In the genomic region with DNA sequence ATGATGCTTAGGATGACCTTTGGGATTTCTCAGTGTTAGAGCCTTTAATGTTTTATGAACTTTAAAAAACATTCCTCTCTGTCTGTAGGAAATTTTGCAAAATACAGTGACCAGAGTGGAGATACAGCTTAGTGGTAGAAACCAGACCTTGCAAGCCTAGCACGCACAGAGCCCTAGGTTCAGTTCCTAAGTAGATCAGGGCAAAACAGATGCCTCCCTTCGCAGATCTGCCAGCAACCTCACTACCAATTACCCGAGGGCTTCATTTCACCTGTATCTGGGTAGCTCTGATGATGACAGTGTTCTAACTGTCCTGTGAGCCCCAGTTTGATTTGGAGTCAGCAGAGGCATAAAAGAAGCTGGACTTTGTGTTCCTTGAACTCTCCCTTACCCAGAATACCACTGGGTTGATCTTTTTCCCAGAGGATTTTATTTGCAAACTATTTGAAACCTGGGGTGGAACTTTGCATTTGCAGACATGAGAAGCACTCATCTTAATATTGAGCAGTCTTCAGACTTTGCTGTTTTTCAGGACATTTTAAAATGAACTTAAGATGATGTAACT, we compare ENCODE assay signal across 21 mouse cellular contexts. TPM values are rescaled to one million over a fixed set of nuclear protein-coding genes. Genes with fewer than 3 reads are reported as not detected.
A peak's percentile ranks its signal among the peaks of the same experiment; 100 is the strongest.
DNase-seq lines count a peak whose midpoint lies in the region; ATAC-seq and TF ChIP-seq lines count a peak whose summit lies in the region.
"Had no signal": no experiment of that assay in that cellular context is flagged by ENCODE, and none has a peak within 500 bp of the region (broad histone marks: within the 10 kb centered on the region; RNA-seq: fewer than 3 reads in every experiment).

No protein-coding gene starts in this region.

- no peaks in the 10 kb centered on the region for H3K9me3 ChIP-seq in kidney, embryonic 16.5 days (ENCODE audit: low read length)
- H3K9me3 ChIP-seq in neural tube, embryonic 15.5 days (replicated peaks), result no peaks in the 10 kb centered on the region
- no peaks in the 10 kb centered on the region for H3K9me3 ChIP-seq in midbrain, embryonic 15.5 days
- H3K9me3 ChIP-seq: embryonic facial prominence, embryonic 10.5 days; forebrain, embryonic 13.5 days; heart, embryonic 15.5 days; hindbrain, embryonic 13.5 days had no signal

- no peak overlapping the region for H3K9ac ChIP-seq in kidney, embryonic 16.5 days (replicated peaks; ENCODE audit: low read length)
- H3K9ac ChIP-seq in neural tube, embryonic 15.5 days (replicated peaks), result no peak overlapping the region
- H3K9ac ChIP-seq in midbrain, embryonic 15.5 days, result no peak overlapping the region
- H3K9ac ChIP-seq: forebrain, embryonic 13.5 days; forebrain, postnatal 0 days; heart, embryonic 15.5 days; hindbrain, embryonic 13.5 days had no signal

- H3K4me2 ChIP-seq in kidney, embryonic 16.5 days (replicated peaks; ENCODE audit: low read depth, low read length), result no peak overlapping the region
- no peak overlapping the region for H3K4me2 ChIP-seq in neural tube, embryonic 15.5 days
- H3K4me2 ChIP-seq in midbrain, embryonic 15.5 days, result no peak overlapping the region
- H3K4me2 ChIP-seq: forebrain, embryonic 13.5 days; heart, embryonic 11.5 days; heart, embryonic 15.5 days; hindbrain, embryonic 13.5 days had no signal

- peak; percentile 46 for DNase-seq in gastrocnemius, adult 2 months
- DNase-seq in gastrocnemius, postnatal 14 days, result no peak
- peak; percentile 16 for DNase-seq in kidney, postnatal 14 days
- no peak for DNase-seq in neural tube, embryonic 10.5 days (ENCODE audit: extremely low spot score, low spot score)
- DNase-seq: adrenal gland, postnatal 10 days; cerebellum, adult 18-20 months; cerebellum, postnatal 25 days; forebrain, postnatal 0 days; gastrocnemius, postnatal 10 days; heart, adult 2 months; heart, postnatal 14 days had no signal

- no peak for TF ChIP-seq POLR2A in cortical plate, adult 2 months (IDR thresholded peaks at IDR 0.05; ENCODE audit: extremely low read depth, insufficient read depth, low read length)

- peaks cover 29% of the 10 kb centered on the region for H3K4me1 ChIP-seq in kidney, embryonic 16.5 days (ENCODE audit: insufficient read depth, low read length)
- peaks cover 39% of the 10 kb centered on the region for H3K4me1 ChIP-seq in neural tube, embryonic 15.5 days
- H3K4me1 ChIP-seq in cortical plate, adult 2 months (ENCODE audit: control insufficient read depth, insufficient read depth, low read length), result peaks cover 19% of the 10 kb centered on the region
- peaks cover 20% of the 10 kb centered on the region; the same call in 1 of the 2 replicates for H3K4me1 ChIP-seq in midbrain, embryonic 15.5 days

- intact Hi-C loops in gastrocnemius, adult 2 months (cut with DNase I), result no loop called here
- intact Hi-C loops in gastrocnemius, postnatal 14 days (cut with DNase I; ENCODE audit: low total_unique reads), result no loop called here

- no peaks in the 10 kb centered on the region for H3K36me3 ChIP-seq in kidney, embryonic 16.5 days (ENCODE audit: insufficient read depth, low read length)
- H3K36me3 ChIP-seq in neural tube, embryonic 15.5 days, result no peaks in the 10 kb centered on the region
- H3K36me3 ChIP-seq in midbrain, embryonic 15.5 days (replicated peaks), result no peaks in the 10 kb centered on the region
- H3K36me3 ChIP-seq: embryonic facial prominence, embryonic 10.5 days; heart, embryonic 15.5 days; hindbrain, embryonic 13.5 days had no signal

- H3K27me3 ChIP-seq in kidney, embryonic 16.5 days (ENCODE audit: insufficient read depth, low read length), result no peaks in the 10 kb centered on the region
- no peaks in the 10 kb centered on the region for H3K27me3 ChIP-seq in neural tube, embryonic 15.5 days (replicated peaks)
- H3K27me3 ChIP-seq in midbrain, embryonic 15.5 days (replicated peaks), result no peaks in the 10 kb centered on the region
- H3K27me3 ChIP-seq: forebrain, embryonic 13.5 days; heart, embryonic 15.5 days; hindbrain, embryonic 13.5 days had no signal

- H3K27ac ChIP-seq in gastrocnemius, adult 2 months, result peak overlapping the region; percentile 85
- H3K27ac ChIP-seq in kidney, embryonic 16.5 days (ENCODE audit: low read length), result no peak overlapping the region
- H3K27ac ChIP-seq in neural tube, embryonic 15.5 days (replicated peaks), result 0 out of 2 replicates have a peak overlapping the region, but pooled peaks have one; percentile 4
- peak overlapping the region; percentile 44; the same call in 1 of the 2 replicates for H3K27ac ChIP-seq in cortical plate, adult 2 months (ENCODE audit: insufficient read depth, low read length)
- no peak overlapping the region for H3K27ac ChIP-seq in midbrain, embryonic 15.5 days
- H3K27ac ChIP-seq: embryonic facial prominence, embryonic 10.5 days; forebrain, embryonic 13.5 days; heart, adult 2 months; heart, embryonic 15.5 days; hindbrain, embryonic 13.5 days; hindbrain, postnatal 0 days had no signal

- no peak overlapping the region for H3K4me3 ChIP-seq in gastrocnemius, adult 2 months
- no peak overlapping the region for H3K4me3 ChIP-seq in kidney, embryonic 16.5 days (ENCODE audit: low read length)
- no peak overlapping the region for H3K4me3 ChIP-seq in neural tube, embryonic 15.5 days (replicated peaks)
- no peak overlapping the region for H3K4me3 ChIP-seq in cortical plate, adult 2 months (ENCODE audit: insufficient read depth, low read length)
- no peak overlapping the region for H3K4me3 ChIP-seq in midbrain, embryonic 15.5 days
- H3K4me3 ChIP-seq: embryonic facial prominence, embryonic 10.5 days; forebrain, embryonic 13.5 days; heart, adult 2 months; heart, embryonic 15.5 days; hindbrain, embryonic 13.5 days had no signal

- 72% methylated on average over 3 of the region's 3 CpGs for WGBS in kidney, embryonic 16.5 days
- WGBS in neural tube, embryonic 15.5 days, result 71% methylated on average over 3 of the region's 3 CpGs
- 64% methylated on average over 3 of the region's 3 CpGs for WGBS in midbrain, embryonic 15.5 days

- no peak for TF ChIP-seq CTCF in gastrocnemius, adult 2 months (IDR thresholded peaks at IDR 0.05)
- no peak for TF ChIP-seq CTCF in cortical plate, adult 2 months (IDR thresholded peaks at IDR 0.05; ENCODE audit: extremely low read depth, insufficient read depth, low read length)

- no peak for ATAC-seq in kidney, embryonic 16.5 days (ENCODE audit: low FRiP score, low TSS enrichment)
- ATAC-seq in neural tube, embryonic 15.5 days (ENCODE audit: low FRiP score), result no peak
- ATAC-seq in midbrain, embryonic 15.5 days (replicated peaks), result no peak
- ATAC-seq: forebrain, embryonic 13.5 days; forebrain, postnatal 0 days; hindbrain, postnatal 0 days had no signal

RNA-seq across cellular contexts. Expression of gene Fbxw11, which starts 42.2 kb away (rescaled TPM):
- 10 to 100 TPM; 56.9 to 68.9 TPM for total RNA-seq in gastrocnemius, adult 2 months (2021)
- 10 to 100 TPM; 53.3 to 53.6 TPM for total RNA-seq in gastrocnemius, postnatal 14 days (2021)
- 91.3 and 95.2 TPM in 2 replicates for polyA plus RNA-seq in kidney, embryonic 16.5 days (2015; fragmentation: Nextera tagmentation; extraction: Ambion mirVana)
- polyA plus RNA-seq in neural tube, embryonic 15.5 days (2015; fragmentation: Nextera tagmentation; extraction: Ambion mirVana), result 107 and 110 TPM in 2 replicates
- polyA plus RNA-seq in cortical plate, adult 2 months (2012; rRNA removed), result 78.4 and 81.5 TPM in 2 replicates
- 120 and 126 TPM in 2 replicates for polyA plus RNA-seq in midbrain, embryonic 15.5 days (2015; fragmentation: Nextera tagmentation; extraction: Ambion mirVana)

Comparison
In these comparisons a context has a peak if more than half of its experiments do, and no peak if none do; other contexts are left out.
1. DNase-seq: peak in gastrocnemius, adult 2 months (single experiment) and kidney, postnatal 14 days (single experiment); none in gastrocnemius, postnatal 14 days (single experiment) and neural tube, embryonic 10.5 days (single experiment).
2. H3K27ac ChIP-seq: peak in gastrocnemius, adult 2 months (single experiment), neural tube, embryonic 15.5 days (single experiment) and cortical plate, adult 2 months (single experiment); none in kidney, embryonic 16.5 days (single experiment) and midbrain, embryonic 15.5 days (single experiment).